Mouse (Mus musculus) stomach, embryonic 14.5 days (tissue): ENCODE results near the gene Cpt1c. TPM values are rescaled to one million over a fixed set of nuclear protein-coding genes. Genes with fewer than 3 reads are reported as not detected.

Experiments
- ATAC-seq: fragments of 200-750 bp; cut with Nextera tagmentation; 2 replicates; pipeline ENCODE4 v1.8.0; 2017; ENCODE audit warnings: low read depth, moderate TSS enrichment; ENCODE audit not compliant: insufficient number of reproducible peaks, insufficient read depth, low FRiP score
- H3K27ac ChIP-seq: fragments of 300-500 bp; sonication (generic); 2 replicates; pipeline ENCODE4 v1.5.1; 2014; ENCODE audit warnings: mild to moderate bottlenecking, low read length, moderate library complexity, mixed read lengths
- H3K27me3 ChIP-seq: fragments of 300-500 bp; sonication (generic); 2 replicates; pipeline ENCODE4 v1.6.1; 2014; ENCODE audit warnings: low read length, control low read depth, mixed read lengths; ENCODE audit not compliant: control insufficient read depth, insufficient read depth
- H3K36me3 ChIP-seq: fragments of 300-500 bp; sonication (generic); 2 replicates; pipeline ENCODE4 v1.6.1; 2014; ENCODE audit warnings: mild to moderate bottlenecking, control low read depth, low read length, moderate library complexity, mixed read lengths; ENCODE audit not compliant: control insufficient read depth, insufficient read depth
- H3K4me1 ChIP-seq: fragments of 300-500 bp; sonication (generic); 2 replicates; pipeline ENCODE4 v1.6.1; 2014; ENCODE audit warnings: low read length, control low read depth, mixed read lengths; ENCODE audit not compliant: control insufficient read depth, insufficient read depth
- H3K4me2 ChIP-seq: fragments of 300-500 bp; sonication (generic); replicated peaks from 2 replicates; pipeline ENCODE4 v1.6.1; 2014; ENCODE audit warnings: low read depth, low read length, control low read depth
- H3K4me3 ChIP-seq: fragments of 300-500 bp; sonication (generic); 2 replicates; pipeline ENCODE4 v1.5.1; 2014; ENCODE audit warnings: low read depth, low read length, control low read depth
- H3K9ac ChIP-seq: fragments of 300-500 bp; sonication (generic); replicated peaks from 2 replicates; pipeline ENCODE4 v1.6.1; 2014; ENCODE audit warnings: low read depth, mild to moderate bottlenecking, control low read depth, low read length, moderate library complexity, mixed read lengths
- H3K9me3 ChIP-seq: fragments of 300-500 bp; sonication (generic); 2 replicates; pipeline ENCODE4 v1.6.1; 2016; ENCODE audit warnings: low read depth, low read length, control low read depth; ENCODE audit not compliant: control insufficient read depth
- WGBS: fragments of 180-500 bp; shearing (Covaris S2); extraction: QIAGEN DNeasy Blood & Tissue Kit; methylation state at CpG from one replicate; pipeline ENCODE4 v1.1.7; 2014; 5-methylcytosine and 5-hydroxymethylcytosine counted together
- polyA plus RNA-seq: library from polyadenylated mRNA; unstranded; fragments of >200 nt; fragmentation: Nextera tagmentation; extraction: Ambion mirVana; gene quantifications from 2 replicates; pipeline ENCODE4 v1.2.1, GENCODE M21; 2014

Gene Cpt1c
- polyA plus RNA-seq, 1 experiment from 2014 or later = 25.0 TPM

DNA sequence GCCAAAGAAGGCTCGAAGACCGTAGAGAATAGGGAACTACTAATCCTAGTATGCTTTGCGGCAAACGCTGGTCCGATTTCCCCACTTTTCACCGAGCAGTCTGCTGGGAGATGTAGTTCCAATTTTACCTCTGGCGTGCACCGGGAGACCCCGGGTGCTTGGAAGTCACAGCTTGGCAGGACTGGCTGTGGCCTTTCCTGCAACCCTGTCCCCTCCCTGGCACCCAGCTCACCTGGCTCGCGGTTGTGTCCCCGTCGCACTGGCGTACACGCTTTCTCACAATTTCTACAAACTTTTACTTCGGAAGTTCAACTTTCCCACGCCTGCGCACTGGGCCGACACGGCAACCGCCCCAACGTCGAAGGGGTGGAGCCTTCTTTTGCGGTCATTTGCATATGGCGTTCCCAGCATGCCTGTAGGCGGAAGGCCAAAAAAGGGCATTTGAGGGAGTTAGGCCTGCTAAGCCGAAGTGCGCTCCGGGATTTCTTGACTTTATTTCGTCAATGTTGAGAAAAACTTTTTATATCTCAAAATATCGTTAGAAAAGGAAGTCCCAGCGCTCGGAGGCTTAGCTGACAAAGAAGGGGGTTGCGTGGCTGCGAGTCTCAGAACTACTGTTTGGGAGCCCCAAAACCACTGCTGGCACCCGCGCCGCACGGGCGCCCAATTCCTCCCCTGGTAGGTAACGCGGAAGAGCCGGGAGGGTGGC, 22.7 kb upstream of the Cpt1c start, which contains the start of gene Irf3:
Irf3 (plus strand) TSS at position 418 of the 709 bp plus-strand sequence.
- Histone ChIP-seq H3K27me3 (no peaks in the 10 kb centered on the region), H3K27ac (peak within 1 kb of the TSS; percentile 84), H3K9me3 (no peaks in the 10 kb centered on the region), H3K36me3 (peaks cover 32% of the 10 kb centered on the region), H3K4me1 (peaks cover 8% of the 10 kb centered on the region), H3K9ac (peak within 1 kb of the TSS; percentile 59), H3K4me3 (peak within 1 kb of the TSS; percentile 54), H3K4me2 (peak within 1 kb of the TSS; percentile 93)
- under 1% methylated on average over 43 of the region's 43 CpGs for WGBS
- ATAC-seq = peak; percentile 89

DNA sequence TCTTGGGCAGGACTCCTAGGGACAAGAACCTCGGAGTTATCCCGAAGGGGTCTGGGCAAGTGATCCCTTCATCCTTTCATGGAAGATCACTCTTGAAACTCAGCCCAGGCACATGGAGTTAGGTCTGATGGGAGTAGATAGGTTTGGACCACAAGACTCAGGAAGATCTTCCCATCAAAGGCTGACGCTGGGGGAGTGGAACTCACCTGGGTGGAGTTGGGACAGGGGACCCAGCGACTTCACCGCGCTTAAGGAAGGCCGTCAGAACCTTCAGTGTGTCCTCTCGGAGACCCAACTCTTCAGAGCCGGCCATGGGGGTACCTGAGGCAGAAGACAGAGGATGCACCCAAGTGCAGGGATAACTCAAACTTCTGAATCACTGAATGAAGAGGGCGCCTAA, 22.0 kb upstream of the Cpt1c start:
- Histone ChIP-seq H3K4me2 (peak overlapping the region; percentile 80), H3K4me3 (peak overlapping the region; percentile 54), H3K9ac (peak overlapping the region; percentile 55), H3K9me3 (no peaks in the 10 kb centered on the region), H3K27ac (peak overlapping the region; percentile 68; the same call in 1 of the 2 replicates), H3K36me3 (peaks cover 31% of the 10 kb centered on the region), H3K4me1 (peaks cover 8% of the 10 kb centered on the region), H3K27me3 (no peaks in the 10 kb centered on the region)
- 10% methylated on average over 10 of the region's 10 CpGs for WGBS
- ATAC-seq = no peak

DNA sequence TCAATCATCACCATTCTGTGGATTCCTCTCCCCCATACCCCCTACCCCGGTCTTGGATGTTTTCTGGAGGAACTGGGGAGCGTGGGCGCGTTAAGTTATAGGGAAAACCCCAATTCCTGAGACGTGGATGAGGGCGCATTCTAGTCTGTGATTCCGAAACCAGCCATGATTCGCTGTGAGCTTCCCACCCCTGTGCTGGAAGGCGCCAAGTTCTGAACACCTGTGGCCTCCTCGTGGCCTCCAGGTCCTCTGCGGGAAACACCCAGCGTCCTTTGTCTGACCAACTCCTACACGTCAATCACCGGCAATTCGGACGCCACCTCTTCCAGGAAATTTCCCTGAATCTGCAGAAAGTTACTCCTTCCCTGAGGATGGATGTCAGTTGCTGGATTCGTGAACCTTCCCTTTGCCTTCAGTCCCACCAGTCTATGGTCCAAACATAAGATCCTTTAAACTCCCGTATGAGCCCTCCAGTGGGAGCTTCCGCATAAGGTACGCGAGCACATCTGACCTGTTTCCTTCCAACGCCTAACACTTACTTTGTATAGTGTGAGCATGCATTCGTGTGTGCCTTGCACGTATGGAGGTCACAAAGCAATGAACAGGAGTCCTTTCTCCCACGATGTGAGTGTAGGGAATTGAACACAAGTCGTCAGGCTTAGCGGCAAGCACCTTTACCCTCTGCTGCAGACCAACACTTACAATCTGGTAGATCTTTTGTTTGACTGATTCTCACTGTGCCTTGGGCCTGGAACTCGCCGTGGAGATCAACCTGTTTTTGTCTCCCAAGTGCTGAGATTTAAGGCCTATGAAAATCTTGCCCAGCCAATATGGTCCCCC, 12.4 kb upstream of the Cpt1c start:
- H3K4me1 ChIP-seq = peaks cover 24% of the 10 kb centered on the region
- peak overlapping the region; percentile 75 for H3K9ac ChIP-seq
- H3K4me2 ChIP-seq = peak overlapping the region; percentile 65
- WGBS = under 1% methylated on average over 29 of the region's 29 CpGs
- H3K27ac ChIP-seq = peak overlapping the region; percentile 94
- no peaks in the 10 kb centered on the region for H3K27me3 ChIP-seq
- H3K4me3 ChIP-seq = peak overlapping the region; percentile 66
- peaks cover 24% of the 10 kb centered on the region for H3K36me3 ChIP-seq
- H3K9me3 ChIP-seq = no peaks in the 10 kb centered on the region
- peak; percentile 8; the same call in 1 of the 2 replicates for ATAC-seq

DNA sequence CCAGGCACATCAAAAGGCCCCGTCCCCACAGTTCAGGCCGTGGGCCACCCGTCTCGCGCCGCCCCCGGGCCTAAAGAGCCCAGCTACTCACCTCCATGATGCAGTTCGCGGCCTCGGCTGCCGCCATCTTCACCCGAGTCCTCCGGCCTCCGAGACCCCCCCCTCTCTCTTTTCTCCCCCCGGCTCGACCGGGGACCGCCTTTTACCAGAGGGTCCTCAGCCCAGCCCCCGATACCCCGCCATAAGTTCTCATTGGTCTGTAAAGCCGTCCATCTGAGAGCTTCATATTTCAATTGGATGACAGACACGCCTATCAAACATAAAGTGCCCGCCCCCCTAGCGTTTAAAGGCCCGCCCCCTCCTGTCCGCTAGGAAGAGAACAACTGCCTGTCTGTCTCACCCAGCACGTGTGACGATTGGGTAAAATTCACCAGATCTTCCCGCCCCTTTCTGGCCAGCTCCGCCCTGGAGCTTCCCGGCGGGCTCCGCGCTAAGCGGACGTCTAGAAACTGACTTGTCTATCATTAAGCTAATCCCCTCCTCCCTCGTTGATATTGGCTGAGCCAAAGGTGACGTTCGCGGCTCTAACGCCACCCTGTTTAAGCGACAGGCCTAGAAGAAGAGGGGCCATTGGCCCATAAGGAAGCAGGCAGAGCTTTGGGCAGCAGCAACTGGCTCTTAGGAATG, 11.7 kb upstream of the Cpt1c start, which contains the start of gene Prmt1:
Prmt1 (minus strand) TSS at position 377 of the 687 bp plus-strand sequence.
- Histone ChIP-seq H3K4me3 (peak within 1 kb of the TSS; percentile 98), H3K27me3 (no peaks in the 10 kb centered on the region), H3K9ac (peak within 1 kb of the TSS; percentile 98), H3K9me3 (no peaks in the 10 kb centered on the region), H3K4me1 (peaks cover 24% of the 10 kb centered on the region), H3K27ac (peak within 1 kb of the TSS; percentile 95), H3K4me2 (peak within 1 kb of the TSS; percentile 65), H3K36me3 (peaks cover 26% of the 10 kb centered on the region)
- ATAC-seq = peak; percentile 96
- under 1% methylated on average over 39 of the region's 42 CpGs for WGBS

DNA sequence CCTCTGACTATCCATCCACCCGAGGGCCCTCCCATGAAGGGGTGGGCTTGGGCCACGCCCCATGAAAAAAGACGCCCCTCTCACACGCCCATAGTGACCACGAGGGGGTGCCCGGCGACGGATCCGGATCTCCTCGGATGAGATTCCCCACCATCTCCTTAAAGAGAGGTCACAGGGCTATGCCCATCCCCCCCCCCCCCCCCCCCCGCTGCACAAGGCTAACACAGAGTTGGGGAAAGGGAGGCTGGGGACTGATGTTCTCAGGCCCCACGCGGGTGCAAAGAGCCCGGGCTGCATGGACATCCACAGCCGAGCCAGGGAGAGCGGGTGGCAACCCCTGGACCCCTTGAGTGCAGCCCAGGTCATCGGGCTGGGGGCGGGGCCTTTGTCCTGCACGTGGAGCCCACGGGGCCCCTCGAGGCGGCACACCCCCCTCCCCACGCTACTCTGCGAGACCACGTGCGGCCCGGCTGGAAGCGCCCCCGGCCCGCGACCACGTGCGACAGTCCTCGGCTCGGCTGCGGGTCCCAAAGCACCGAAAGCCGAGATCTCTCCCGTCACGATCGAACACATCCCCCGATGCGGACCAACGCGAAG, 11.0 kb upstream of the Cpt1c start:
- Histone ChIP-seq H3K36me3 (peaks cover 28% of the 10 kb centered on the region), H3K4me3 (peak overlapping the region; percentile 98), H3K27ac (peak overlapping the region; percentile 95), H3K9me3 (no peaks in the 10 kb centered on the region), H3K4me1 (peaks cover 24% of the 10 kb centered on the region), H3K4me2 (peak overlapping the region; percentile 52), H3K9ac (peak overlapping the region; percentile 98), H3K27me3 (no peaks in the 10 kb centered on the region)
- ATAC-seq = peak; percentile 3; the same call in 1 of the 2 replicates
- WGBS = under 1% methylated on average over 33 of the region's 45 CpGs

DNA sequence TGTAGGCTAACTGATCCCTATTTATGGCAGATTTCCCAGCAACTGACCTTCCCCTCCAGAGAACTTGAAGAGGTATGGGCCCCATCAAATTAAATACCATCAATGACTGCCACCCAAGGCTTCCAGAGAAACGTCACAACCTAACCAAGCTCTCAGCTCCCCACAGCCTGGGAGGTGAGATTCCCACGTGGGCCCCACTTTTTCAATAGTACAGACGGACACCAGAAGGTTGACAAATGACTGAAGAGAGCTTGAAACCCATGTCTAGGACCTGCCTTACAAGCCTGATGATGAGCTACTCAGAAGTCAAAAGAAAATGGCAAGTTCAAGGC, 10.1 kb upstream of the Cpt1c start:
- ATAC-seq = no peak
- Histone ChIP-seq H3K4me3 (peak overlapping the region; percentile 98), H3K9me3 (no peaks in the 10 kb centered on the region), H3K27me3 (no peaks in the 10 kb centered on the region), H3K27ac (no peak overlapping the region; the same call in 1 of the 2 replicates), H3K36me3 (peaks cover 33% of the 10 kb centered on the region), H3K9ac (0 out of 2 replicates have a peak overlapping the region, but pooled peaks have one; percentile 6), H3K4me2 (peak overlapping the region; percentile 52), H3K4me1 (peaks cover 24% of the 10 kb centered on the region)
- 33% methylated on average over 3 of the region's 3 CpGs for WGBS

DNA sequence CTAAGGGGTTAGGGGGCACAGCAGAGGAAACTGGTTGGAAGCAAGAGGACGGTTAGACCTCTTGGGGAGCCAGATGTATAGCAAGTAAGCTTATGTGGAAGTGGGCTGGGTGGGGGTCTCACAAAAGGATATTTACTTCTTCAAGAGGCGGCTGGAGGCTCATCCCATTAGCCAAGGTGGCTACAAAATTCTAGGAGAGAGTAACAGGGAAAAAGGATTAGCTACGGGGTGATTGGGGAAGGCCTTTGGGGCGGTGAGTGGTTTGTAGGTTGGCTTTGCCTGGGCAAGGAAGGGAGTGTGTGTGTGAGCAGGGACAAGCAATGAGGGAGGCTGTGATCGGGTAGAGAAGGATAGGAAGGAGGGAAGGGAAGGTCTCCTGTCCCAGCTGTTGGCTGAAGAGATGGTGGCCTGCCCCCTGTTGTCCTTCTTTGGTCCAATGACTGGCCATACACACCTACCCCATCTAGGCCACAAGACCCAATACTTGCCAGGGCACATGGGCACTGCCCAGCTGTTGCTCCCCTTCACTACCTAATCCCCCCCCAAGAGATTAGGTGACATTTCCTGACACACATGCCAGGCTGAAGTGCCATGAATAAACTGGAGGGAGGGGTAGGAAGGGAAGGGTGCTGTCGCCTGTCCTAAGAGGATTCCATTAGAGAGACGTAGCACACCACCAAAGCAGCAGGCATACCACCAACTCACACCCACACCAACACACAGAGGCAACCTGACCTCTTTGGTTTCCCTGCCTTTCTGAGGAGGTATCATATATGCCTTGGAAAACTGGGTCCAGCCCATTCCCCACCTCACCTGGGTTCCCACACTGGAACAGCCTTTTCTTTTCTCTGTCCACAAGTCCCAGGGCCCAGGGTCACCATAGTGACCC, 9.5 kb upstream of the Cpt1c start:
- Histone ChIP-seq H3K4me2 (peak overlapping the region; percentile 52), H3K27ac (peak overlapping the region; percentile 44; the same call in 1 of the 2 replicates), H3K4me3 (peak overlapping the region; percentile 98), H3K9me3 (no peaks in the 10 kb centered on the region), H3K9ac (0 out of 2 replicates have a peak overlapping the region, but pooled peaks have one; percentile 6), H3K36me3 (peaks cover 39% of the 10 kb centered on the region), H3K4me1 (peaks cover 24% of the 10 kb centered on the region), H3K27me3 (no peaks in the 10 kb centered on the region)
- 73% methylated on average over 7 of the region's 7 CpGs for WGBS
- ATAC-seq = no peak
